Mouse (Mus musculus): Measurements from ENCODE around the gene Atp8a2. TPM values are rescaled to one million over a fixed set of nuclear protein-coding genes. Genes with fewer than 3 reads are reported as not detected.
"Not testable (repeated sequence)": the region's sequence is repeated elsewhere in the genome, so short reads cannot be mapped to it uniquely, and the experiment has no call there.

The Atp8a2 gene
- polyA plus RNA-seq, 1 experiment from 2014 or later = 0.74 TPM

DNA sequence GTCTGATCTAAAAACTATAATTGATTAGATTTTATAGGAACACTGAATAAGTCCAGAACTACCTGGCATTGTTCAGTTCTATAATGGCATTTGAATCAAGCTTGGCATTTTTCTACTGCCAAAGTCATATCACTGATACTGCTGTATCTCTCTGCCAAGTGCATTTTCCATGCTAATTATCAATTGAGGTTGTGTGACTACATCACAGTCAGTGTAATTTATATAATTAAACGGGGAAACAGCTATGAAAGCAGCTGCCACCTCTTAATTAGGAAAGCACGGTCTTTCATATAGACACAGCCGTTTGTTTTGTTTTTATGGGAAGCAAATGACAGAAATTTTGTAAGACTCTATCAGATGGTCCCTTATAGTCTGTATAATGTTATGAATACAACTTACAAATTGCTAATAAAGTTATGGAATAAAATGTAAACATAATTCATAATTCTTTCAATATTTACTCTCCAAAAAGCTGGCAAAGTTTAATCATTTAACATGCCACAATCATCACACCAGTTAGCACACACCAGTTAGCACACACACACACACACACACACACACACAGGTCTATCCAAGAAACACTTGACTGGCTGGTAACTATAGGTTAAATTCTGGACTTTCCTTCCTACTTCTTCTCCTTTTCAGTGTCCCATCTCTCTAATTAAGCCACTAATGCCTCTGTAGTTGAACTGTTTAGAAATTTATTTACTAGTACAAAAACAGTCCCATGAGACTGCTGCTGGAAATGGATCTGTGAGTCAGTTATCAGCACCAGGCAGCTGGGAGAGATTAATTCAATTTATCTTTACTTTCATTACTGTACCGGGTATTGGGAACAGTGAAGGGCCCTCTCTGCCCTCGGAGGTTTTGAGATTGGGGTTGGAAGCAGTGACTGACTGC, 377.5 kb downstream of the Atp8a2 start:
- no peak overlapping the region for H3K27ac ChIP-seq (ENCODE audit: low read depth, low read length)
- H3K9me3 ChIP-seq (ENCODE audit: control insufficient read depth, low read length) = no peaks in the 10 kb centered on the region
- no peaks in the 10 kb centered on the region for H3K4me1 ChIP-seq (ENCODE audit: control insufficient read depth, insufficient read depth, low read length)
- no peak overlapping the region for H3K4me2 ChIP-seq (replicated peaks; ENCODE audit: low read depth, low read length)
- H3K9ac ChIP-seq (ENCODE audit: low read depth, low read length) = no peak overlapping the region
- ATAC-seq (ENCODE audit: low FRiP score, low TSS enrichment) = no peak
- H3K36me3 ChIP-seq (ENCODE audit: control insufficient read depth, insufficient read depth, low read length) = no peaks in the 10 kb centered on the region
- H3K4me3 ChIP-seq (ENCODE audit: low read length) = no peak overlapping the region
- no peaks in the 10 kb centered on the region for H3K27me3 ChIP-seq (ENCODE audit: control insufficient read depth, insufficient read depth, low read length)
- WGBS = 82% methylated on average over 5 of the region's 5 CpGs

DNA sequence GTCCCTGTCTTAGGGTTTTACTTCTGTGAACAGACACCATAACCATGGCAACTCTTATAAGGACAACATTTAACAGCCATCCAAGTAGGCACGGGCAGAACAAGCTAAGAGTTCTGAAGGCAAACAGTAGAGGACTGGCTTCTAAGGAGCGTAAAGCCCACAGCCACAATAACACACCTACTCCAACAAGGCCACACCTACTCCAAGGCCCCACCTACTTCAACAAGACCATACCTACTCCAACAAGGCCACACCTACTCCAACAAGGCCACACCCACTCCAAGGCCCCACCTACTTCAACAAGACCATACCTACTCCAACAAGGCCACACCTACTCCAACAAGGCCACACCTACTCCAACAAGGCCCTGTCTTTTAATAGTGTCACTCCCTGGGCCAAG, 386.7 kb downstream of the Atp8a2 start:
- H3K9me3 ChIP-seq (ENCODE audit: control insufficient read depth, low read length); H3K27ac ChIP-seq (ENCODE audit: low read depth, low read length); H3K4me1 ChIP-seq (ENCODE audit: control insufficient read depth, insufficient read depth, low read length); ATAC-seq (ENCODE audit: low FRiP score, low TSS enrichment); H3K9ac ChIP-seq (ENCODE audit: low read depth, low read length); H3K27me3 ChIP-seq (ENCODE audit: control insufficient read depth, insufficient read depth, low read length); H3K4me2 ChIP-seq (replicated peaks; ENCODE audit: low read depth, low read length); H3K4me3 ChIP-seq (ENCODE audit: low read length); H3K36me3 ChIP-seq (ENCODE audit: control insufficient read depth, insufficient read depth, low read length): not testable (repeated sequence)
- 90% methylated on average over 2 of the region's 2 CpGs for WGBS

DNA sequence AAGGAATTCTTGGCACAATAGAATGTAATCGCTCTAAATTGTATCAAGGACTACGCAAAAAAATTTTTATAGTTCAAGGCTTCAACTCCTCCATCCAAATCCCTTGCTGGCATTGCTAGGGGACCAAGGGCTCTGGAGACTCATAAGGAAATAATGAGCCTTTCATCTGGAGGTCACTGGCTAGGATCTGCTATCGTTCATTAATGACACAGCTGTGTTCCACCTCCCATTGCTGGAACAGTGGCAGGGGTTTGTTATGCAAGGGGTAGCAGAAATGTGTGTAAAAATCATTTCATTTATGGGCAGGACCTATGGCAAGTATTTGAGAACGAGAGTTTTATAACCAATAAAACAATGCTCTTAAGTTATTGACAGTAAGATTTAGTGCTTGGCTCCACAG, 387.2 kb downstream of the Atp8a2 start:
- no peak overlapping the region for H3K4me2 ChIP-seq (replicated peaks; ENCODE audit: low read depth, low read length)
- no peaks in the 10 kb centered on the region for H3K27me3 ChIP-seq (ENCODE audit: control insufficient read depth, insufficient read depth, low read length)
- no peaks in the 10 kb centered on the region for H3K4me1 ChIP-seq (ENCODE audit: control insufficient read depth, insufficient read depth, low read length)
- H3K9ac ChIP-seq (ENCODE audit: low read depth, low read length) = no peak overlapping the region
- no peaks in the 10 kb centered on the region for H3K9me3 ChIP-seq (ENCODE audit: control insufficient read depth, low read length)
- no peaks in the 10 kb centered on the region for H3K36me3 ChIP-seq (ENCODE audit: control insufficient read depth, insufficient read depth, low read length)
- ATAC-seq (ENCODE audit: low FRiP score, low TSS enrichment) = no peak
- H3K4me3 ChIP-seq (ENCODE audit: low read length) = no peak overlapping the region
- H3K27ac ChIP-seq (ENCODE audit: low read depth, low read length) = no peak overlapping the region
- WGBS = 80% methylated on average over 4 of the region's 4 CpGs

DNA sequence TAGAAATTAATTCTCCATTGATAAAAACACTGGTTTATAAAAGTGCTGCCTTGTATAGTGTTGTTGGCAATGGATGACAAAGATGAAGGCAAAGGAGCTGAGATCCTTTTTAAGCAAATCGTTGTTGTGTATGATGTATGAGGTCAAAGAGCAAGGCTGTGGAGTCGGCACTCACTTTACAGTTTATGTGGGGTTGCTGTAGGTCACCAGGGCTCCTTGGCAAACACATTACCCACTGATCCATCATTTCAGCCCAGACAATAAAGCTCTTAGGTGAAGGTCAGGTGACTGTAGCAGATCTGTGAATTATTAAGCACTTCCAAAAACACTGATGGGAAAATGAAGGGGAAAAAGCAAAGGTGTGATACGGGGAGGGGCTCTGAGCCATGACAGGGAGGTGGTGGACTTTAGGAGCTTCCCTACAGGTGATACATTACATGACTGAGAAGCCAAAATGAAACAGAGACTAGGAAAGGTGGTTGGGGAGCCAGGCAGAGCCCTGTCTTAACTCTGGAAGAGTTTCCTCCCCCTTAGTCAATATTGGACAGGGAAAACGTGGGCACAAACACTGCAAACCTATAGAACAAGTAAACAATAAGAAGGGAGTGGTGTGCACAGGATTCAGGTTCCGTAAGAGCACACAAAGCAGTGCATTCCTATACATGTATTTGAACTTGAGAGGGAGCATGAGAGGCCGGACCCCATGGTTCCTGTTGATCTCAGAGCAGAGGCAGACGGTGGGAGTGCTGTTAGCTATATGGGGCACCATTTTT, 389.3 kb downstream of the Atp8a2 start:
- Histone ChIP-seq H3K9ac (ENCODE audit: low read depth, low read length) (no peak overlapping the region), H3K4me3 (ENCODE audit: low read length) (no peak overlapping the region)

DNA sequence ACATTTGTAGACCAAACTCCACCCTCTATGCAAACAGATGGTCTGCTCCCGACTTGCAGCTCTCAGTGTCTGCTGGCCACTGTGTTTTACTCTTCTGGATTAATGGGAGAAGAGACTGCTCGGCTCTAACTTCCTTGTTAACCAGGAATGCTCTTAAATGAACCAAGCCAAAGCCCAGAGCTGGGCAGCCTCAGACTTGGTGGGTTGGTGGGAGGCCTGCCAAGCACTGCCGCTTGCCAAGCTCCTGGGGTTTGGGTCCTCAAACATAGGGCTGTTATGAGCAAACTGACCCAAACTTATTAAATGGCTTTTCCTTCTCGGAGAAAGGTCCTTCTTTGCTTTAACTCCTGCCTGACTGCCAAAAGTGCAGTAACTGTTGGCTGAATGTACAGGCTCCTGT, 390.1 kb downstream of the Atp8a2 start:
- Histone ChIP-seq H3K4me1 (ENCODE audit: control insufficient read depth, insufficient read depth, low read length) (no peaks in the 10 kb centered on the region), H3K27me3 (ENCODE audit: control insufficient read depth, insufficient read depth, low read length) (no peaks in the 10 kb centered on the region), H3K9me3 (ENCODE audit: control insufficient read depth, low read length) (no peaks in the 10 kb centered on the region), H3K4me3 (ENCODE audit: low read length) (no peak overlapping the region), H3K36me3 (ENCODE audit: control insufficient read depth, insufficient read depth, low read length) (no peaks in the 10 kb centered on the region), H3K9ac (ENCODE audit: low read depth, low read length) (no peak overlapping the region), H3K27ac (ENCODE audit: low read depth, low read length) (no peak overlapping the region), H3K4me2 (replicated peaks; ENCODE audit: low read depth, low read length) (no peak overlapping the region)
- no peak for ATAC-seq (ENCODE audit: low FRiP score, low TSS enrichment)
- 33% methylated on average over 4 of the region's 4 CpGs for WGBS

More for the DNA sequence above, 389.3 kb downstream of the Atp8a2 start:
- H3K4me1 ChIP-seq (ENCODE audit: control insufficient read depth, insufficient read depth, low read length) = no peaks in the 10 kb centered on the region
- ATAC-seq (ENCODE audit: low FRiP score, low TSS enrichment) = no peak
- H3K27ac ChIP-seq (ENCODE audit: low read depth, low read length) = no peak overlapping the region
- H3K27me3 ChIP-seq (ENCODE audit: control insufficient read depth, insufficient read depth, low read length) = no peaks in the 10 kb centered on the region
- no peak overlapping the region for H3K4me2 ChIP-seq (replicated peaks; ENCODE audit: low read depth, low read length)
- WGBS = 54% methylated on average over 7 of the region's 7 CpGs
- H3K36me3 ChIP-seq (ENCODE audit: control insufficient read depth, insufficient read depth, low read length) = no peaks in the 10 kb centered on the region
- no peaks in the 10 kb centered on the region for H3K9me3 ChIP-seq (ENCODE audit: control insufficient read depth, low read length)

DNA sequence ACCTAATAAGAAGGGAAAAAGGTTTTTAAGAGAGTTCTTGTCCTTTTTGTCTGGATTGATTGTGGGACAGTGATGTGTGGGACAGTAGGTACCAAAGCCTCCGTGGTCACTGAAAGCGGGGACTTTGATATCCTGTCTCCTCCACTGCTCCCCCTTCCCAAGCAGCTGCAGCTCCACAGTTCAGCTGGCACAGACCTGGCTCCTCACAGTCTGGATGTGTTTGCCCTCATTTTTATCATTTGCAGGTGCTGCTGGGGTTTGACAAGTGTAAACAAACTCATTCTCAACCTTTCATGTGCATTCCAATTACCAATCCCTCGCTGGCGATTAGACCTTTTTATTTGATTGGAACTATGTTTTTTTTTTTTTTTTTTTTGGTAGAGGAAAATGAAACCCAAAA, 390.8 kb downstream of the Atp8a2 start:
- ATAC-seq (ENCODE audit: low FRiP score, low TSS enrichment) = no peak
- H3K27ac ChIP-seq (ENCODE audit: low read depth, low read length) = no peak overlapping the region

DNA sequence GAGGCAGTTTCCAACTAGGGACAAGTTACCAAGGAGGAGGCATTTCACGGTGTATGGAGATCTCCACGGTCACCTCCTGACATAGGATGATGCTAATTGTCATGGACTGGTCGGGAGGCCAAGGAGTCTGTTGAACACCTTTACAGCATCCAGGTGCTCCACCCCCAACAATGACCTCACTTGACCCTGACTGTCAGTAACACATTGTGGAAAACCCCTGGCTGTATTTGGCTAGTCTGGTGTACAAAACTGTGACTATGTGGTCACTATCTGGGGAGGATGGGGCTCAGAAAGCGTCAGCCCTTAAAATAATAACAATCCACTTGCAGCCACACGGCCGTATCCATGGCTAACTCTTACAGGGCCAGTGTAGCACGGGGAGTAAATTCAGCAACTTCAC, 391.3 kb downstream of the Atp8a2 start:
- WGBS = 36% methylated on average over 7 of the region's 7 CpGs
- Histone ChIP-seq H3K4me1 (ENCODE audit: control insufficient read depth, insufficient read depth, low read length) (no peaks in the 10 kb centered on the region), H3K27me3 (ENCODE audit: control insufficient read depth, insufficient read depth, low read length) (no peaks in the 10 kb centered on the region), H3K9ac (ENCODE audit: low read depth, low read length) (no peak overlapping the region), H3K36me3 (ENCODE audit: control insufficient read depth, insufficient read depth, low read length) (no peaks in the 10 kb centered on the region), H3K4me3 (ENCODE audit: low read length) (no peak overlapping the region), H3K9me3 (ENCODE audit: control insufficient read depth, low read length) (no peaks in the 10 kb centered on the region), H3K4me2 (replicated peaks; ENCODE audit: low read depth, low read length) (no peak overlapping the region), H3K27ac (ENCODE audit: low read depth, low read length) (no peak overlapping the region)
- ATAC-seq (ENCODE audit: low FRiP score, low TSS enrichment) = no peak

More for the DNA sequence above, 390.8 kb downstream of the Atp8a2 start:
- Histone ChIP-seq H3K36me3 (ENCODE audit: control insufficient read depth, insufficient read depth, low read length) (no peaks in the 10 kb centered on the region), H3K4me2 (replicated peaks; ENCODE audit: low read depth, low read length) (no peak overlapping the region), H3K4me3 (ENCODE audit: low read length) (no peak overlapping the region), H3K27me3 (ENCODE audit: control insufficient read depth, insufficient read depth, low read length) (no peaks in the 10 kb centered on the region), H3K9me3 (ENCODE audit: control insufficient read depth, low read length) (no peaks in the 10 kb centered on the region), H3K4me1 (ENCODE audit: control insufficient read depth, insufficient read depth, low read length) (no peaks in the 10 kb centered on the region), H3K9ac (ENCODE audit: low read depth, low read length) (no peak overlapping the region)
- 29% methylated on average over 4 of the region's 4 CpGs for WGBS

DNA sequence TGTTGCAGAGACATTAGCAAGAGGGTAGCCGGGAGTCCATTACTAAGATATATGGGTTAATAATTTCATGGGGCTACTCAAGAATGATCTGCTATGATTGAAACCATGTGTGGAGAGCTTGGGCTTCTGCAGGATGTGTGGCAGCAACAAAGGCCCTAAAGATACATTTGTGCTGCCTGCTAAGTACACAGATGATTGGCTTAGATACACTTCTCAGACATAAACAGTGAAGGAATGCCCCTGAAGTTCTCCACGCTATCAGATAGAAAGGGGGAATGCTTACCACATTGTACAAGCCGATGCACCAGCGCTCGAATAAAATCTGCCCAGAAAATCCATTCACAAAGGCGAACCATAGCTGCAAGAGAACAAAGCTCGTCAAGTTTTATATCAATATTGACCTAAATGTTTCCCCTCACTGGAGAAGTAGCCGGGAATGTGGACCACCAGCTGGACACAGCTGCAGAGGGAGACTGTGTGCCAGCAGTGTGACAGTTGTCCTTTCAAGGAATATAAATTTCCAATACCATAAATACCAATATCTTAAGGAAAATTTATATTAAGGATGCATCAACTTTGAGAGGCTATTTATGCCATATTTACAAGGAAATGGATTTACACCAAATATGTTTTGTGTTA, 394.9 kb downstream of the Atp8a2 start:
- 54% methylated on average over 8 of the region's 8 CpGs for WGBS
- H3K4me3 ChIP-seq (ENCODE audit: low read length) = no peak overlapping the region
- H3K36me3 ChIP-seq (ENCODE audit: control insufficient read depth, insufficient read depth, low read length) = no peaks in the 10 kb centered on the region
- no peaks in the 10 kb centered on the region for H3K27me3 ChIP-seq (ENCODE audit: control insufficient read depth, insufficient read depth, low read length)
- H3K9me3 ChIP-seq (ENCODE audit: control insufficient read depth, low read length) = no peaks in the 10 kb centered on the region
- H3K4me2 ChIP-seq (replicated peaks; ENCODE audit: low read depth, low read length) = no peak overlapping the region
- H3K27ac ChIP-seq (ENCODE audit: low read depth, low read length) = no peak overlapping the region
- H3K9ac ChIP-seq (ENCODE audit: low read depth, low read length) = no peak overlapping the region
- peak; percentile 57; the same call in 1 of the 2 replicates for ATAC-seq (ENCODE audit: low FRiP score, low TSS enrichment)
- H3K4me1 ChIP-seq (ENCODE audit: control insufficient read depth, insufficient read depth, low read length) = no peaks in the 10 kb centered on the region
